Mouse (Mus musculus): ENCODE data around the gene Sphk2. TPM values are rescaled to one million over a fixed set of nuclear protein-coding genes. Genes with fewer than 3 reads are reported as not detected.

The Sphk2 gene
- polyA plus RNA-seq, 1 experiment from 2014 or later = 43.4 TPM

- ATAC-seq (ENCODE audit: insufficient number of reproducible peaks, low FRiP score, low TSS enrichment, low read depth) = no peak
- Histone ChIP-seq H3K4me3 (replicated peaks) (no peak overlapping the region), H3K27ac (replicated peaks) (no peak overlapping the region), H3K9ac (no peak overlapping the region), H3K9me3 (replicated peaks) (no peaks in the 10 kb centered on the region), H3K4me2 (replicated peaks) (no peak overlapping the region), H3K36me3 (peaks cover 46% of the 10 kb centered on the region), H3K4me1 (peaks cover 65% of the 10 kb centered on the region), H3K27me3 (no peaks in the 10 kb centered on the region)
- WGBS = 88% methylated on average over 20 of the region's 20 CpGs
Measured at GRCm38 (mm10) chr7:45710477-45711191, 7.2 kb downstream of the Sphk2 start.

DNA sequence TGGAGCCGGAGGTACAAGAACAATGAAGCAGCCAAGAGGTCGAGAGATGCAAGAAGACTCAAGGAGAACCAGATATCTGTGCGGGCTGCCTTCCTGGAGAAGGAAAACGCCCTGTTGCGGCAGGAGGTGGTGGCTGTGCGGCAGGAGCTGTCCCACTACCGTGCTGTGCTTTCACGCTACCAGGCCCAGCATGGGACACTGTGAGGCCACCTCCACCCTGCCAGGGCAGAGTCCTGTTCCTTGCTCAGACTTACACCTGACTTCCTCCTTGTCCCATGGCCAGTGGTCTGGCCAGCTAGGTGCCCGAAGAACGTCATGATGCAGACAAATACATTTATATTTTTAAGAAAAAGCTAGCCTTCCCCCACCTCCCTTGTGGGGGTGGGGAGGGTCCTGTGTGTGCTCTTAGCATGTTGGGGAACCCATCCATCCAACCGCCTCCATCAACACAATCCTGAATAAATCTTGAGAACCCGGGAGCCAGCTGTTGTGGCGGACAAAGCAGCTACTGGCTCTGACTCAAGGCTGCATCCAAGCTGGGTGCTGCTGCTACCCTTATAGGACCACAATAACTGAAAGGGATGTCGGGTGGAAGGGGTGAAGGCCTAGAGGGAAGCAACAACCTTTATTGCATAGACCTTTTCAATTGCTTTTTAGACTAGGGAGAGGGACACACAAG, 8.0 kb downstream of the Sphk2 start:
- no peak overlapping the region for H3K4me2 ChIP-seq (replicated peaks)
- 81% methylated on average over 14 of the region's 14 CpGs for WGBS
- H3K27ac ChIP-seq (replicated peaks) = no peak overlapping the region
- peaks cover 65% of the 10 kb centered on the region for H3K4me1 ChIP-seq
- no peak for ATAC-seq (ENCODE audit: insufficient number of reproducible peaks, low FRiP score, low TSS enrichment, low read depth)
- no peaks in the 10 kb centered on the region for H3K27me3 ChIP-seq
- no peaks in the 10 kb centered on the region for H3K9me3 ChIP-seq (replicated peaks)
- peaks cover 46% of the 10 kb centered on the region for H3K36me3 ChIP-seq
- no peak overlapping the region for H3K9ac ChIP-seq
- H3K4me3 ChIP-seq (replicated peaks) = no peak overlapping the region

DNA sequence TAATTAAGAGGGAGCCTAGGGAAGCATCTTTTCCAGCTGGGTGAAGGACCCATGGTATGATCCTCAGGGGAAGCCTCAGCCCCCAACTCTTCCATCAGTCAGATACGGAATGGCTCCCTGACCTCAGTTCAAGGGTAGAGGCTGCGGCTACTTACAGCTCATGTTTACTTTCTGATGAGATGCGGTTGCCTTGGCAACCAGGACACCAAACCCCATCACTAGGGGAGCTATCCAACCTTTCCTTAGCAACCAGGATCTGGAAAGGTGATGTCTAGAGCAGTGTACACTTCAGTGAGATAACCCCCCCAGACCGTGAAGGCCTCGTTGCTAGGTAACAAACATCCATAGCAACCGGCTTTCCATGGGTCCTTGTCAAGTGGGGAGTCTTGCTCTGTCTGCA, 8.8 kb downstream of the Sphk2 start:
- no peaks in the 10 kb centered on the region for H3K27me3 ChIP-seq
- H3K4me2 ChIP-seq (replicated peaks) = no peak overlapping the region
- H3K4me3 ChIP-seq (replicated peaks) = no peak overlapping the region
- H3K9ac ChIP-seq = no peak overlapping the region
- 0 out of 2 replicates have a peak overlapping the region, but pooled peaks have one; percentile 93 for H3K27ac ChIP-seq (replicated peaks)
- peaks cover 46% of the 10 kb centered on the region for H3K36me3 ChIP-seq
- ATAC-seq (ENCODE audit: insufficient number of reproducible peaks, low FRiP score, low TSS enrichment, low read depth) = no peak
- no peaks in the 10 kb centered on the region for H3K9me3 ChIP-seq (replicated peaks)
- 52% methylated on average over 6 of the region's 6 CpGs for WGBS
- H3K4me1 ChIP-seq = peaks cover 61% of the 10 kb centered on the region

- peaks cover 61% of the 10 kb centered on the region for H3K4me1 ChIP-seq
- peak overlapping the region; percentile 87 for H3K4me2 ChIP-seq (replicated peaks)
- H3K27me3 ChIP-seq = no peaks in the 10 kb centered on the region
- peaks cover 40% of the 10 kb centered on the region for H3K36me3 ChIP-seq
- peak overlapping the region; percentile 54 for H3K4me3 ChIP-seq (replicated peaks)
- 29% methylated on average over 13 of the region's 13 CpGs for WGBS
- no peak overlapping the region for H3K9ac ChIP-seq
- ATAC-seq (ENCODE audit: insufficient number of reproducible peaks, low FRiP score, low TSS enrichment, low read depth) = no peak
- no peaks in the 10 kb centered on the region for H3K9me3 ChIP-seq (replicated peaks)
- peak overlapping the region; percentile 93 for H3K27ac ChIP-seq (replicated peaks)
Measured at GRCm38 (mm10) chr7:45708221-45708761, 9.5 kb downstream of the Sphk2 start.

GRCm38 (mm10) chr7:45707375-45707967, 10.3 kb downstream of the Sphk2 start:
- H3K4me3 ChIP-seq (replicated peaks) = peak overlapping the region; percentile 54
- peaks cover 57% of the 10 kb centered on the region for H3K4me1 ChIP-seq
- peak overlapping the region; percentile 87 for H3K4me2 ChIP-seq (replicated peaks)
- under 1% methylated on average over 27 of the region's 27 CpGs for WGBS
- H3K36me3 ChIP-seq = peaks cover 32% of the 10 kb centered on the region
- ATAC-seq (ENCODE audit: insufficient number of reproducible peaks, low FRiP score, low TSS enrichment, low read depth) = no peak
- H3K9ac ChIP-seq = no peak overlapping the region
- no peaks in the 10 kb centered on the region for H3K27me3 ChIP-seq
- H3K27ac ChIP-seq (replicated peaks) = peak overlapping the region; percentile 93
- H3K9me3 ChIP-seq (replicated peaks) = no peaks in the 10 kb centered on the region

DNA sequence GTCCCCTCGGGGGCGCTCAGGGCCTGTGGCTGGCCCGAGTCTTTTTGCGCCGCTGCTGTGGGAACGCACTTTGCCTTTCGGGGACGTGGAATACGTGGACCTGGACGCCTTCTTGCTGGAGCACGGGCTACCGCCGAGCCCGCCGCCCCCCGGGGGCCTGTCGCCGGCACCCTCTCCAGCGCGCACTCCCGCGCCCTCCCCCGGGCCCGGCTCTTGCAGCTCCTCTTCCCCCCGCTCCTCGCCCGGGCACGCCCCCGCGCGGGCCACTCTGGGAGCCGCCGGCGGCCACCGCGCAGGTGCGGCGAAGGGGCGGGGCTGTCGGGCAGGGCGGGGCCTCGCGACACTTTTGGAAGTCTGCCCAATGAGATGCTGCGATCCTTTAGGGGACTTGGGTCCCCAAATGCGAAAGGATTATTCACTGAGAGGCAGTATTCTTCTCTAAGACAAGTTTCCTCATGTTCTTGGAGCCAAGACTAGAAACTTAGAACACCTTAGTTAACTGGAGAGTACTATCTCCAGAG, 11.0 kb downstream of the Sphk2 start:
- H3K4me1 ChIP-seq = peaks cover 56% of the 10 kb centered on the region
- H3K9ac ChIP-seq = peak overlapping the region; percentile 68
- no peaks in the 10 kb centered on the region for H3K27me3 ChIP-seq
- ATAC-seq (ENCODE audit: insufficient number of reproducible peaks, low FRiP score, low TSS enrichment, low read depth) = no peak
- peak overlapping the region; percentile 93 for H3K27ac ChIP-seq (replicated peaks)
- H3K4me3 ChIP-seq (replicated peaks) = peak overlapping the region; percentile 54
- peak overlapping the region; percentile 87 for H3K4me2 ChIP-seq (replicated peaks)
- under 1% methylated on average over 44 of the region's 45 CpGs for WGBS
- no peaks in the 10 kb centered on the region for H3K9me3 ChIP-seq (replicated peaks)
- peaks cover 25% of the 10 kb centered on the region for H3K36me3 ChIP-seq

- Histone ChIP-seq H3K4me2 (replicated peaks) (peak overlapping the region; percentile 87), H3K36me3 (peaks cover 16% of the 10 kb centered on the region), H3K27me3 (no peaks in the 10 kb centered on the region), H3K4me1 (peaks cover 60% of the 10 kb centered on the region), H3K27ac (replicated peaks) (peak overlapping the region; percentile 93), H3K9me3 (replicated peaks) (no peaks in the 10 kb centered on the region), H3K4me3 (replicated peaks) (peak overlapping the region; percentile 54), H3K9ac (peak overlapping the region; percentile 68)
- WGBS = 3% methylated on average over 7 of the region's 7 CpGs
- no peak for ATAC-seq (ENCODE audit: insufficient number of reproducible peaks, low FRiP score, low TSS enrichment, low read depth)
Measured at GRCm38 (mm10) chr7:45705873-45706281, 11.9 kb downstream of the Sphk2 start.

- peaks cover 61% of the 10 kb centered on the region for H3K4me1 ChIP-seq
Measured at GRCm38 (mm10) chr7:45705443-45705864, 12.3 kb downstream of the Sphk2 start.

DNA sequence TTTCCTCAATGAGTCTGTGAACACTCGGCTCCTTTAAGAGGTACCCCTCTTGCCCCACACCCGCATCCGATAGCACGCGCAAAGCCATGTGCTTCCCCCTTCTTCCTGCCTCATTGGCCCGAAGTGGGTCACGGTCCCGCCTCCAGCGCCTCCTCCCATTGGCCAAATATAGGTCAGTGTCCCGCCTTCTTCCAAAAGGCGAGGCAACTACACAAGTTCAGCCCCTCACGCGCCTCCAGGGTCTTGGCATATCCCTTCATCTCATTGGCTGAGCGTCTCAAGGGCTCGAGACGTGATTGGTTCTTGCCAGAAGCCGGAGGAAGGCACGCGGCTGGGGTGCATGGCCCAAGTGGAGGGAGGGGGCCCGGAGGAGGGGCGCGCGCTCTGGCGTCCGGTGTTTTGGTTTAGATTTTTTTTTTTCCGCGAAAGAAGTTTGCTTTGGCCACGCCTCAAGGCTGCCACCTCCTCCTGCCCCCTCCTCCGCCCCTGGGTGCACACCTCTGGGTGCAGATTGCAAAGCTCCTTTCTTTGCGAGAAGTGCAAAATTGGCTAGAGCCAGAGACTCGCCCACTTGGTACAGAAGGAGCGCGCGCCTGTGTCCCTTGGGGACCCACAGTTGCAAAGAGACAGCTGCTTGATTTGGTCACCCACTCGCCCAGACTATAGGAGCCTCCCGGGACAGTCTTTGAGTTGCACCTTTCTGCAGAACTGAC, 12.9 kb downstream of the Sphk2 start, which contains the start of gene Dbp:
Gene Dbp, plus strand, starts transcription at position 359 of the 713 bp plus-strand sequence.
- peak within 1 kb of the TSS; percentile 93 for H3K27ac ChIP-seq (replicated peaks)
- peak within 1 kb of the TSS; percentile 87 for H3K4me2 ChIP-seq (replicated peaks)
- H3K4me3 ChIP-seq (replicated peaks) = peak within 1 kb of the TSS; percentile 54
- H3K36me3 ChIP-seq = peaks cover 6% of the 10 kb centered on the region; the same call in 1 of the 2 replicates
- peak; percentile 92 for ATAC-seq (ENCODE audit: insufficient number of reproducible peaks, low FRiP score, low TSS enrichment, low read depth)
- H3K27me3 ChIP-seq = peaks cover 8% of the 10 kb centered on the region
- H3K4me1 ChIP-seq = peaks cover 67% of the 10 kb centered on the region
- peak within 1 kb of the TSS; percentile 68 for H3K9ac ChIP-seq
- no peaks in the 10 kb centered on the region for H3K9me3 ChIP-seq (replicated peaks)
- WGBS = under 1% methylated on average over 36 of the region's 36 CpGs

More at GRCm38 (mm10) chr7:45705443-45705864, 12.3 kb downstream of the Sphk2 start:
- Histone ChIP-seq H3K9me3 (replicated peaks) (no peaks in the 10 kb centered on the region), H3K4me2 (replicated peaks) (peak overlapping the region; percentile 87), H3K27ac (replicated peaks) (peak overlapping the region; percentile 93), H3K4me3 (replicated peaks) (peak overlapping the region; percentile 54), H3K27me3 (peaks cover 2% of the 10 kb centered on the region; the same call in 1 of the 2 replicates), H3K9ac (peak overlapping the region; percentile 68; the same call in 1 of the 2 replicates), H3K36me3 (peaks cover 12% of the 10 kb centered on the region)
- WGBS = under 1% methylated on average over 21 of the region's 21 CpGs
- no peak for ATAC-seq (ENCODE audit: insufficient number of reproducible peaks, low FRiP score, low TSS enrichment, low read depth)

DNA sequence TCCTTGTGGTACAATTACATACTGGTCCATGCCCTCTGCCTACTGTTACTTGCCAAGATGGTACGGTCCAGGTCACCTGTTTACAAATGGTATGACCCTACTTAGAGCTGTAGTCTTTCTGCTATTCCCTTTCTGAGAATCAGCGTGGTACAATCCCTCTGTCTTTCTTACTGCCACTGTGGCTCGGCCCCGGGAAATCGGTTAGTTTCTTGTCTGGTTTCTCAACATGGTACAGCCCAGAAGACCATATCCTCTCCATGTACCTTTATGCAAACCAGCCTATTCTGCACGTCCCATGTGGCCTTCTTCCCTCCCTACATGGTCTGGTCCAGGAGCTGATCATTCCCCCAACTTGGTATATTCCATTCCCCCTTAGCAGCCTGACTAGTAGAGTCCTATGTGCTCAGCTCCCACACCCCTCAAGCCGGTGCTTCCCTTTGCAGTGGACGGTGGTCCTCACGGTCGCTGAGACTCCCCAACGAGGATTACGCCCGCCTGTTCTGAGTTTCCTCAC, 13.7 kb downstream of the Sphk2 start:
- H3K4me1 ChIP-seq = peaks cover 74% of the 10 kb centered on the region
- under 1% methylated on average over 13 of the region's 13 CpGs for WGBS
- peak; percentile 25; the same call in 1 of the 2 replicates for ATAC-seq (ENCODE audit: insufficient number of reproducible peaks, low FRiP score, low TSS enrichment, low read depth)
- H3K36me3 ChIP-seq = no peaks in the 10 kb centered on the region
- H3K9me3 ChIP-seq (replicated peaks) = no peaks in the 10 kb centered on the region
- H3K27ac ChIP-seq (replicated peaks) = peak overlapping the region; percentile 91
- peak overlapping the region; percentile 54 for H3K4me3 ChIP-seq (replicated peaks)
- peak overlapping the region; percentile 12; the same call in 1 of the 2 replicates for H3K9ac ChIP-seq
- H3K4me2 ChIP-seq (replicated peaks) = peak overlapping the region; percentile 87
- peaks cover 16% of the 10 kb centered on the region for H3K27me3 ChIP-seq

All from embryonic facial prominence, embryonic 15.5 days (tissue).